Mouse (Mus musculus) heart, adult 2 months (tissue): ENCODE results near the gene Aldh1l2. TPM values are rescaled to one million over a fixed set of nuclear protein-coding genes. Genes with fewer than 3 reads are reported as not detected.

Source experiments
- DNase-seq, 2 experiments: peaks; one replicate each; pipeline ENCODE4 v3.0.0; 2021
- H3K27ac ChIP-seq: fragments of 200-600 bp; 2 replicates; pipeline ENCODE4 v1.8.1; 2022
- H3K27me3 ChIP-seq: fragments of 200-500 bp; 2 replicates; pipeline ENCODE4 v1.6.1; 2012; ENCODE audit warnings: mild to moderate bottlenecking, low read length, inconsistent platforms, mixed read lengths; ENCODE audit not compliant: control insufficient read depth, insufficient read depth
- H3K36me3 ChIP-seq: fragments of 200-500 bp; 2 replicates; pipeline ENCODE4 v1.6.1; 2012; ENCODE audit warnings: low read length, inconsistent platforms; ENCODE audit not compliant: control insufficient read depth, insufficient read depth
- H3K4me1 ChIP-seq: fragments of 200-500 bp; 2 replicates; pipeline ENCODE4 v1.6.1; 2011; ENCODE audit warnings: low read length; ENCODE audit not compliant: control insufficient read depth, insufficient read depth
- H3K4me3 ChIP-seq: fragments of 200-600 bp; 2 replicates; pipeline ENCODE4 v1.8.1; 2022
- H3K79me2 ChIP-seq: fragments of 200-500 bp; replicated peaks from 2 replicates; pipeline ENCODE4 v1.6.1; 2012; ENCODE audit warnings: mild to moderate bottlenecking, inconsistent platforms, low read length, moderate library complexity, mixed read lengths; ENCODE audit not compliant: control insufficient read depth, insufficient read depth
- H3K9ac ChIP-seq: fragments of 200-500 bp; 2 replicates; pipeline ENCODE4 v1.6.1; 2012; ENCODE audit warnings: low read depth, mild to moderate bottlenecking, control low read depth, inconsistent platforms, low read length, mixed read lengths
- CTCF ChIP-seq: fragments of 200-600 bp; IDR thresholded peaks from 2 replicates; pipeline ENCODE4 v1.8.1; 2022; ENCODE audit warnings: antibody characterized with exemption, mild to moderate bottlenecking, moderate library complexity
- POLR2A ChIP-seq: fragments of 200-500 bp; IDR thresholded peaks from 2 replicates; pipeline ENCODE4 v1.6.1; 2011; ENCODE audit warnings: mild to moderate bottlenecking, low read depth, low read length, control low read depth; ENCODE audit not compliant: insufficient read depth
- WGBS: fragments of 180-500 bp; shearing (Covaris S2); methylation state at CpG from one replicate; pipeline ENCODE4 v1.1.7; 2018; 5-methylcytosine and 5-hydroxymethylcytosine counted together
- intact Hi-C: fragments of 180-260 bp; cut with DNase I; formaldehyde crosslinking; loops from one replicate; pipeline ENCODE4 v1.15.1; 2025
- polyA plus RNA-seq: library from polyadenylated mRNA; depleted of rRNA; stranded (reverse); fragments of >200 nt; gene quantifications from 2 replicates; pipeline ENCODE4 v1.2.3, GENCODE M21; 2012; rRNA removed
- total RNA-seq, 2 experiments: library from RNA; stranded (reverse); gene quantifications; 2 replicates each; pipeline ENCODE4 v1.2.3; 2021

Gene Aldh1l2
- total and polyA plus RNA-seq, 3 experiments = 4.2 to 12.3 (median 9.9) TPM

- Histone ChIP-seq H3K27ac (no peak overlapping the region), H3K4me3 (no peak overlapping the region), H3K27me3 (no peaks in the 10 kb centered on the region), H3K9ac (no peak overlapping the region), H3K4me1 (no peaks in the 10 kb centered on the region), H3K36me3 (no peaks in the 10 kb centered on the region), H3K79me2 (no peaks in the 10 kb centered on the region)
- TF ChIP-seq CTCF (no peak), POLR2A (no peak)
- 83% methylated on average over 7 of the region's 7 CpGs for WGBS
- intact Hi-C loops = no loop called here
- no peak for DNase-seq
Observed at GRCm38 (mm10) chr10:83448582-83448981, 85.4 kb downstream of the Aldh1l2 start.

Other genes starting within 250 kb of the Aldh1l2 start
- gene Slc41a2, start 196.3 kb downstream of the Aldh1l2 start, total RNA-seq = 1 to 10 TPM; 1.5 to 2.4 TPM
- 0.92 and 1.3 TPM in 2 replicates for gene Slc41a2, start 196.3 kb downstream of the Aldh1l2 start, polyA plus RNA-seq
- under 1 TPM; 0.45 to 0.57 TPM for gene D10Wsu102e, start 173.9 kb downstream of the Aldh1l2 start, total RNA-seq
- gene D10Wsu102e, start 173.9 kb downstream of the Aldh1l2 start, polyA plus RNA-seq = 0.14 and 0.26 TPM in 2 replicates
- gene Washc4, start 9.6 kb upstream of the Aldh1l2 start, total RNA-seq = 10 to 100 TPM; 11.4 to 13.8 TPM
- 1.8 and 3.9 TPM in 2 replicates for gene Washc4, start 9.6 kb upstream of the Aldh1l2 start, polyA plus RNA-seq
- 10 to 100 TPM; 40.7 to 41.4 TPM for gene Appl2, start 114.6 kb upstream of the Aldh1l2 start, total RNA-seq
- gene Appl2, start 114.6 kb upstream of the Aldh1l2 start, polyA plus RNA-seq = 25.7 and 43.2 TPM in 2 replicates
- gene 1500009L16Rik, start 188.7 kb upstream of the Aldh1l2 start, total RNA-seq = 1 to 10 TPM; 3.9 to 5.9 TPM
- gene 1500009L16Rik, start 188.7 kb upstream of the Aldh1l2 start, polyA plus RNA-seq = 3.2 and 3.3 TPM in 2 replicates